Mouse (Mus musculus) CH12.LX (cell line): ENCODE results near the gene Sap25.

Experiments used
- CTCF ChIP-seq, 2 experiments: IDR thresholded peaks in 1 of 2; conservative IDR thresholded peaks in 1 of 2; 2 replicates each; pipeline ENCODE4 v1.5.1; 2011 to 2012; ENCODE audit warnings: low read depth in 2 of 2, low read length in 2 of 2, improper control_type of control experiment in 1 of 2, inconsistent platforms in 1 of 2, mild to moderate bottlenecking in 1 of 2, moderate library complexity in 1 of 2
- MAFK ChIP-seq: IDR thresholded peaks from 2 replicates; pipeline ENCODE4 v1.6.1; 2011; ENCODE audit warnings: low read length, improper control_type of control experiment; ENCODE audit not compliant: insufficient replicate concordance
- MYC ChIP-seq: IDR thresholded peaks from 2 replicates; pipeline ENCODE4 v1.6.1; 2011; ENCODE audit warnings: low read depth, mild to moderate bottlenecking, improper control_type of control experiment, low read length

DNA sequence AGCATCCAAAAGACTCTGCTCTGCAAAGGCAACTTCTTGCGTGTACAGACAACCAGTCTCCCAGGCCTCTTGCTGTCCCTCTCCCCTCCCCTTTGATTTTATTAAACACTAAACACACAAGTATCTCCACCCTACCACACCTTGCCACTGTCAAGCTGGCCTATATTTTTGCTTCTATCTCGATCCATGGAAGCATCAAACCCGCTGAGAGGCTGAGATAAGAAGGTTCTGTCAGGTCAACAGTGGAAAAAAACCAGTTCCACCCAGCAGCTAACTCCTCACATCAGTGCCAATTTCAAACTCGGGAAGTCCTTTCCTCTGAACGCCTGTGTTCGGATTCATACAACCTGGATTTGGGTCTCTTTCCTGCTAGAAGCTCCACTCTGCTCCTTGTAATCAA lies 31.9 kb downstream of the Sap25 start:
- TF ChIP-seq CTCF (conservative IDR thresholded peaks at IDR 0.05 in 1 of 2, IDR thresholded peaks at IDR 0.05 in 1 of 2; ENCODE audit: low read depth in 2 of 2, low read length in 2 of 2) (no peak), MYC (no peak), MAFK (no peak)
